Mouse (Mus musculus) ovary, postnatal 36 days (tissue): ENCODE measurements around the gene Trmo.
A peak's percentile ranks its signal among the peaks of the same experiment; 100 is the strongest.

Source experiments
- DNase-seq: peaks from one replicate; pipeline ENCODE4 v3.0.0; 2022; ENCODE audit warnings: low spot score, mixed read lengths

Trmo gene

GRCm38 (mm10) chr4:46389013-46389611, at the start of gene Trmo:
Gene Trmo, minus strand, starts transcription at chr4:46389437.
- peak; percentile 93 for DNase-seq

DNA sequence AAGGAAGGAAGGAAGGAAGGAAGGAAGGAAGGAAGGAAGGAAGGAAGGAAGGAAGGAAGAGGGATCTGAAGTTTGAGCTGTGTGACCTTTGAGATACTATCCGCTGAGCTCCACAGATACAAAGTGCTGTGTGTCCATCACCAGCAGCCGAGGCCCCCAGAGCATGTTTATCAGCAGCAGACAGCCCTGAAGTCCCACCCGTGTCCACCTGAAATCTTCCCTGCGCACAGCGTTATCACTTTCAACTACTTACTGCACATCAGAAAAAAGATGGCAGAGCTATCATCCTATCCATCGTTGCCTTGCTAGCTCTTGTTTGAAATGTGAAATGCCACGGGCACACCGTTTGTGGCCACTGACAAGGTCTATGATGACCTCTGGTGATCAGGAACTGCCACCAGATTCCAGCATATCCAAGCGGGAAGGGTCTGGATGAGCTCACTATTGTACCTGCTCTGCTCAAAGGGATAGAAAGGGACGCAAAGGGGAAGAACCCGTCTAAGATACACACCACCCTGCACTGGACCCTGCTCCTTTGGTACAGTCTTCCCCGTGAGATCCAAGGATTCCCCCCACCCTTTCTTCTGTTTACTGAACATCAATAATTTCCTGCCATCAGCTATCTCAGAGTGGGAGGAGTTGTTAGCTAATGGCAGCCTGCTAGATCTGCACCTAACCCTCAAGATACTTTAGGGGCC, 43.3 kb upstream of the Trmo start:
- DNase-seq = no peak

DNA sequence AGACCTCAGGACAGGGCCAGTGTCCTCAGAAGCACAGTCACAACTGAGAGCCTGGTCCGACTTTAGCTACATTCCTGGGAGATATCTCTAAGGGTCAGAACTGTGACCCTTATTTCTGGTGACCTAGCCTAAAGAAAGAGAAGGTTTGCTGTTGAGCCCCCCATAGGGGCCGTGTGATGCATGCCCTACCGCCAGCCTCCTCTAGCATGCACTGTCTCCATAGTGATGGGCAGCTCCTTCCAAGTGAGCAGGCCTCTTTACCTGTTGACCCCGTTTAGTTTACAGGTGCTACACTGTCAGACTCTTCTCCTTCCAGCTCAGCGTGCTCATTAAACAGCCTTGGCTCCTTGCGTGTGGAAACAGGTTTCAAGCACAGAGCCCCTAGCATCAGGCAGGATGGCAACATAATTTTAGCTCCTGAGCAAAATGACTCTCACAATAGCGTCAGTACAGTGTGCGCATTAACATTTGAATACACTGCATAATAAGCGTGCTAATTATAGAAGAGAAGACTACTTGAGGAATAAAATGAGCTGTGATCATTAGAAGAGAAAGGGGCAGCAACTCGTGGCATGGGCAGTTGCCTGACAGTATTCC, 39.8 kb upstream of the Trmo start:
- DNase-seq = no peak

DNA sequence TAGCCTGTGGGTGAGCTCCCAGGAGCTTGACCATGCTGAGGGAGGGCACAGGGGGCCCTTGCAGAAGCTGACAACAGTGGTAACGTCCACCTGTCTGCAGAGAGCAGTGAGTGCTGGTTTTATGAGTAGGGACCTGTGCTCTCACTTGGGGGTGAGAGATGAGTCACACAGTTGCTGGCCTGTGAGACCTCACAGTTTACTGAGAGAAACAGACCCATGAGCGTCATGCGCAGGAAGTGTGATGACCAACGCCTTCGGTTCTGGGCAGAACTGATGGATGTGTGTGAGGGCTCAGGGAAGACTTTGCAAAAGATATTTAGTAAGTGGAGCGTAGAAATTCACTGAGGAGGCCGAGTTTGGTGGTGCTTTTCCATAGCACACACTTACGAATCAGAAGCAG, 33.4 kb upstream of the Trmo start:
- no peak for DNase-seq

- DNase-seq = no peak
Observed at GRCm38 (mm10) chr4:46418851-46419250, 29.6 kb upstream of the Trmo start.

GRCm38 (mm10) chr4:46417491-46417890, 28.3 kb upstream of the Trmo start:
- DNase-seq = peak; percentile 13

GRCm38 (mm10) chr4:46413406-46413805, 24.2 kb upstream of the Trmo start, which contains the start of gene Hemgn:
Gene Hemgn, minus strand, starts transcription at chr4:46413506.
- no peak for DNase-seq

GRCm38 (mm10) chr4:46412113-46412512, 22.9 kb upstream of the Trmo start:
- no peak for DNase-seq

GRCm38 (mm10) chr4:46411489-46411888, 22.3 kb upstream of the Trmo start:
- no peak for DNase-seq

DNA sequence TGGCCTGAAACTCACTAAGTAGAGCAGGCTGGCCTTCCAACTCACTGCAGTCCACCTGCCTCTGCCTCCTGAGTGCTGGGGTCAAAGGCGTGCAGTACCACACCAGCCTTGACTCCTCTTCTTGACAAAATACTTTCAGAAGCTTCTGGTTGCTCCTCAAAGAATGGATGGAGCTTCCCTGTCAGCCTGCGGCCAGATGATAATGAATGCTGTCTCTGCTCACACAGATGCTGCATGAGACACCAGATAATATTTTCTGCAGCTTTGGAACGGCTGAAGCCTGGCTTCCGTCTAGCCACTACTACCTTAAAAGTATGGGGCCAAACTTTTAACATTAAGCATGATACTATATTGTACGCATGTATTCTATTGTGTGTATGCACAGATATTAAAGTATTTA, 21.4 kb upstream of the Trmo start:
- no peak for DNase-seq

- no peak for DNase-seq
Observed at GRCm38 (mm10) chr4:46406966-46407703, 17.9 kb upstream of the Trmo start.

- no peak for DNase-seq
Observed at GRCm38 (mm10) chr4:46404042-46404795, 15.0 kb upstream of the Trmo start.

DNA sequence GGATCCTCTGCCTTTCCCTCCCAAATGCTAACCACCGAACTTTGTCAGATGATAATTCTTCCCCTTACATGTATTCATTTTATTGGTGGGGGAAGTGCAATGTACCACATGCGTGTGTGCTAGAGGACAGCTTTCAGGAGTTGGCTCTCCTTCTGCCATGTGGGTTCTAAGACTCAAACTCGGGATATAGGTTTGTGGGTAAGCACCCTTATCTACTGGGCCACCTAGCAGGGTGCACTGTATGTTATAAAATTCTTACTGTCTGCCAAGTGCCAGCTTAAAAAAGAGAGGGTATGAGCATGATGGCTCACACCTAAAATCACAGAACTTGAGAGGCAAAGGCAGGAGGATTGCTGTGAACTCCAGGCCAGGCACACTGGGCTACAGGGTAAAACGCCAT, 9.6 kb upstream of the Trmo start:
- DNase-seq = no peak

DNA sequence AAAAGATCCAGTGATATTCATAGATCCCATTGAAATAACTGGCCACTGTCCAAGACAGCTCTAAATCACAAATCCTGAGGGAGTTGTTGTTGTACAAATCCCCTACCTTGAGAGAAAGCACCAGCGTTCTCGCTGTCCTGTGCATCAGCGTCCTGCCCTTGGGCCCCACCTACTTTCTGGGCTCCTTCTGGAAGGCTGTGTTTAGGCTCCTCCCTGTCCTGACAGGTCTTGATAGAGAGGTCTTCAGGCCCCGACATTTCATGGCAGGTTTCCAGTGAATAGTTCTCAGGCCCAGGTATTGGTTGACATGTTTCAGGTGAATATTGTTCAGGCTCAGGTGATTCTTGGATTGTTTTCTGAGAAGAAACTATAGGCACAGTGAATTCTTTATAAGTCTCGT, 6.5 kb upstream of the Trmo start:
- no peak for DNase-seq

- DNase-seq = no peak
Observed at GRCm38 (mm10) chr4:46394388-46394787, 5.2 kb upstream of the Trmo start.

GRCm38 (mm10) chr4:46390390-46390970, 1.2 kb upstream of the Trmo start:
- DNase-seq = peak; percentile 68

DNA sequence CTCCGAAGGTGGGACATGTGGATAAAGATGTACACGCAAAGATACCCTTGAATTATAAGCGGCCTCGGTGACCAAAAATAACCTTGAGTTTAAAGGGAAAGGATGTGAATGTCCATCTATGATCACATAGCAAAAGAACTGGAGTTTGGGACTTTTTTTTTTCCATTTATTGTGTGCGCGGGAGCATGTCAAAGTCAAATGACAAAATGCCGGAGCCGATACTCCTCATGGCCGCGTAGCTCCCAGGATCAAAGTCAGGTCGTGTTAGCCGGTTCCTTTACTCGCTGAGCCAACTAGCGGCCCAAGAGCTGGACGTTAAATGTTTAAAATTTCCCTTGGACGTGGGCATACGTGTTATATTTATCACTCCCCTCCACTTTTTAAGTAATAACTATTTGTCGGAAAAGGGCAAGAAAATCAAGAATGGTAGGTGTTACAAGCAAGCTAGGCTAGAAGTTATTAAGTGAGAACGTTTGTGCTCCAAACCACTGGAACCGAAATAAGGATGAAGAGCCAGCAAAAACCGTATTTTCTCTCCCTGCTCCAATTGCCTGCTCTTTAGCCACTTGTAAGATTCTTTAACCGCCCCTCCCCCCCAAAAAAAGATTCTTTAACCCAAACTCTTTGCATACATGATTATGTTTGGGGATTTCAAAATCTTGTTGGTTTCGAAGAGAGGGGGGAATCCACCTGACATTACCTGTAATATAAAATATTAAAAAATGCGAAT, 540 bp upstream of the Trmo start:
- no peak for DNase-seq

DNA sequence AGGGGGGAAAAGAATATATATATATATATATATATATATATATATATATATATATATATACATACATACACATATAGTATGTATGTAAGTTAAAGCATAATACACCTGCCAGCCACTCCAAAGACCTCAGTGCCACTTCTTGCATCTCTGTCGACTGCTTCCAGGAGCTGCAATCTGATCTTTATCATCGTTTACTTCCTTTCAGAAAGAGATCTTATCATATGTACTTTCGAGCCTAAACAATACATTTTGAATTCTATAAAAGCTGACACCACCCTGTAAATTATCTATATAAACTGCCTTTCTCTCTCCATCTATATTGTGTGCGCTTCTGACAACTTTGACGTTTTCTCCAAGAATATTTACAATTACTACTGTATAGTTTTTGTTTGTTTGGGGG, 681 bp downstream of the Trmo start:
- no peak for DNase-seq

DNA sequence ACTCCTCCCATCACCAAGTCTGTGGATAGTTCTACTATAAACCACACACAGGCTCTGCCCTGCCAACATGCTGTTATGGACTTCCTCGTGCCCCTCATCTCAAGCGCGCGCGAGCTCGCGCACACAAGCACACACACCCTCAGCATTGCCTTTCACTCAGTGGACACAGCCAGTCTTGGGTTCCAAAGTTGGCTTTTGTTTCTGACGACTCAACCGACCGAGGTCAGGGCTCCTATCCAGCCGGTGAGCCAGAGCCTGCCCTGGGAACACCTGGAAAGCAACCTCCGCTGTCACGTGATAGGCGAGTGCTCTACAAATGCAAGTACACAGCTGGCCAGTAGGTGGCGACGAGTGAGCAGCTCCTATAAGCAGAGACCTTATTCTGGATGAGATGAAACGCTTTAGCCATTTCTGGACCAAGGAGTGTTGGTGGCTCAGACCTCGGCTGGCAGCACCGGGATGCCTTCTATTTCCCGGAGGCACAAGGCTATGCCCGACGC, 14.3 kb downstream of the Trmo start:
- DNase-seq = peak; percentile 78

GRCm38 (mm10) chr4:46374455-46374854, 14.8 kb downstream of the Trmo start:
- no peak for DNase-seq

DNA sequence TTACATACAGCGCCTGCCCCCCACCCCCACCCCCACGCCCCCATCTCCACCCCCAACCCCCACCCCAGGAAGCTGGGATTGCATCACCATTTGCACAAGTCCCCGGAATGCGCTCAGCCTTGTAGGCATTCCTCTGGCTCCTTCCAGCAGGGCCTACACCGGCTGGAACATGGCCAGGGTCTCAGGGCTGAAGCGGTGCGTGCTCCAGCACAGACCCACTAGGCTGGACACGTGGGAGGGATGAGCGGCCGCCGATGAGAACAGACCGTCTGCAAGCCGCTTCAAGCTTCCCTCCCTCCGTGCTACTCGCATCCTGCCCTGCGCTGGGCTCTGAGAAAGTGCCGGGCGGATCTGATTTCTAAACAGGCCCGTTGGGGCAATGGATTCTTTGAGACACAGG, 18.2 kb downstream of the Trmo start:
- DNase-seq = peak; percentile 80
